Mouse (Mus musculus) granulocyte monocyte progenitor cell, adult 5-6 weeks (primary cell): ENCODE measurements around the gene Gm28048. TPM values are rescaled to one million over a fixed set of nuclear protein-coding genes. Genes with fewer than 3 reads are reported as not detected.

ENCODE experiments used
- ATAC-seq: replicated peaks from 2 replicates; pipeline ENCODE4 v1.8.0; 2016; ENCODE audit warnings: mild to moderate bottlenecking, moderate TSS enrichment, inconsistent platforms; ENCODE audit not compliant: poor library complexity, severe bottlenecking
- total RNA-seq, 2 experiments: library from RNA; stranded (forward) in 1 of 2; stranded (reverse) in 1 of 2; fragments of 200-712, 200-1000 nt in 1 of 2; fragments of >200 nt in 1 of 2; fragmentation: Nextera tagmentation in 1 of 2; gene quantifications; 2 replicates each; pipeline ENCODE4 v1.2.3; 2014 to 2017

Gm28048 gene
- total RNA-seq, 2 experiments from 2014 or later = 48.6 to 70.6 TPM

- peak; percentile 39 for ATAC-seq
Measured at GRCm38 (mm10) chr11:22818371-22818770, 163.5 kb downstream of the Gm28048 start.

GRCm38 (mm10) chr11:22815877-22816276 is 166.0 kb downstream of the Gm28048 start:
- no peak for ATAC-seq

GRCm38 (mm10) chr11:22815143-22815542 is 166.7 kb downstream of the Gm28048 start:
- ATAC-seq = peak; percentile 46

GRCm38 (mm10) chr11:22813921-22814704 is 167.8 kb downstream of the Gm28048 start:
- ATAC-seq = peak; percentile 70

- ATAC-seq = no peak
Measured at GRCm38 (mm10) chr11:22813427-22813826, 168.5 kb downstream of the Gm28048 start.

GRCm38 (mm10) chr11:22811413-22811812 is 170.5 kb downstream of the Gm28048 start:
- ATAC-seq = no peak

GRCm38 (mm10) chr11:22809465-22810096 is 172.3 kb downstream of the Gm28048 start:
- ATAC-seq = peak; percentile 10; the same call in 1 of the 2 replicates

- ATAC-seq = no peak
Measured at GRCm38 (mm10) chr11:22808040-22808439, 173.8 kb downstream of the Gm28048 start.

- no peak for ATAC-seq
Measured at GRCm38 (mm10) chr11:22805171-22805570, 176.7 kb downstream of the Gm28048 start.

- peak; percentile 79 for ATAC-seq
Measured at GRCm38 (mm10) chr11:22799987-22800424, 181.9 kb downstream of the Gm28048 start.

GRCm38 (mm10) chr11:22798916-22799315 is 183.0 kb downstream of the Gm28048 start:
- no peak for ATAC-seq

GRCm38 (mm10) chr11:22794734-22795133 is 187.2 kb downstream of the Gm28048 start:
- peak; percentile 64 for ATAC-seq

GRCm38 (mm10) chr11:22793881-22794203 is 188.0 kb downstream of the Gm28048 start:
- no peak for ATAC-seq

GRCm38 (mm10) chr11:22793176-22793880 is 188.6 kb downstream of the Gm28048 start:
- no peak for ATAC-seq

GRCm38 (mm10) chr11:22792149-22792548 is 189.7 kb downstream of the Gm28048 start:
- no peak for ATAC-seq

- ATAC-seq = no peak
Measured at GRCm38 (mm10) chr11:22791726-22792125, 190.2 kb downstream of the Gm28048 start.

GRCm38 (mm10) chr11:22787833-22788232 is 194.1 kb downstream of the Gm28048 start:
- no peak; the same call in 1 of the 2 replicates for ATAC-seq
